Comparison of ENCODE assay signal across 10 mouse cellular contexts in genomic region chr17:7521127-7521526, GRCm38 (mm10).
A peak's percentile ranks its signal among the peaks of the same experiment; 100 is the strongest.
DNase-seq lines count a peak whose midpoint lies in the region; ATAC-seq and TF ChIP-seq lines count a peak whose summit lies in the region.
"Had no signal": no experiment of that assay in that cellular context is flagged by ENCODE, and none has a peak within 500 bp of the region (broad histone marks: within the 10 kb centered on the region; RNA-seq: fewer than 3 reads in every experiment).

No protein-coding gene starts in this region.

- H3K4me1 ChIP-seq in forebrain, embryonic 14.5 days (ENCODE audit: control insufficient read depth, insufficient read depth, low read length), result no peaks in the 10 kb centered on the region
- H3K4me1 ChIP-seq in forebrain, embryonic 12.5 days, result no peaks in the 10 kb centered on the region
- H3K4me1 ChIP-seq in kidney, embryonic 16.5 days (ENCODE audit: insufficient read depth, low read length), result no peaks in the 10 kb centered on the region
- H3K4me1 ChIP-seq in kidney, postnatal 0 days (replicated peaks; ENCODE audit: insufficient read depth, low read length), result no peaks in the 10 kb centered on the region
- no peaks in the 10 kb centered on the region for H3K4me1 ChIP-seq in midbrain, embryonic 10.5 days

- no peak overlapping the region for H3K4me3 ChIP-seq in forebrain, embryonic 14.5 days (ENCODE audit: low read depth, low read length)
- no peak overlapping the region for H3K4me3 ChIP-seq in forebrain, embryonic 12.5 days (replicated peaks)
- H3K4me3 ChIP-seq in kidney, embryonic 16.5 days (ENCODE audit: low read length), result no peak overlapping the region
- no peak overlapping the region for H3K4me3 ChIP-seq in kidney, postnatal 0 days (replicated peaks; ENCODE audit: low read depth, low read length)
- H3K4me3 ChIP-seq in midbrain, embryonic 10.5 days, result no peak overlapping the region

- peak; percentile 38 for DNase-seq in forebrain, embryonic 14.5 days (ENCODE audit: low spot score)
- no peak for DNase-seq in kidney, adult 8-10 months
- DNase-seq in brain, embryonic 18.5 days (ENCODE audit: low read depth, low spot score), result peak; percentile 14
- peak; percentile 49 for DNase-seq in kidney, postnatal 0 days (ENCODE audit: low spot score)
- DNase-seq in ovary, postnatal 10 days (ENCODE audit: low spot score), result no peak
- no peak for DNase-seq in midbrain, embryonic 10.5 days (ENCODE audit: low spot score)
- DNase-seq: adrenal gland, postnatal 36 days; lung, postnatal 10 days had no signal

- TF ChIP-seq CTCF in kidney, postnatal 0 days (IDR thresholded peaks at IDR 0.05; ENCODE audit: low read depth), result no peak

- H3K36me3 ChIP-seq in forebrain, embryonic 14.5 days (ENCODE audit: control insufficient read depth, insufficient read depth, low read length), result no peaks in the 10 kb centered on the region
- no peaks in the 10 kb centered on the region for H3K36me3 ChIP-seq in forebrain, embryonic 12.5 days (replicated peaks)
- no peaks in the 10 kb centered on the region for H3K36me3 ChIP-seq in kidney, embryonic 16.5 days (ENCODE audit: insufficient read depth, low read length)
- no peaks in the 10 kb centered on the region for H3K36me3 ChIP-seq in kidney, postnatal 0 days (ENCODE audit: insufficient read depth, low read length)
- H3K36me3 ChIP-seq in midbrain, embryonic 10.5 days, result no peaks in the 10 kb centered on the region

- H3K27me3 ChIP-seq in forebrain, embryonic 14.5 days (replicated peaks; ENCODE audit: control insufficient read depth, insufficient read depth, low read length), result no peaks in the 10 kb centered on the region
- H3K27me3 ChIP-seq in forebrain, embryonic 12.5 days, result no peaks in the 10 kb centered on the region
- H3K27me3 ChIP-seq in kidney, embryonic 16.5 days (ENCODE audit: insufficient read depth, low read length), result no peaks in the 10 kb centered on the region
- H3K27me3 ChIP-seq in kidney, postnatal 0 days (ENCODE audit: insufficient read depth, low read length), result no peaks in the 10 kb centered on the region
- H3K27me3 ChIP-seq in midbrain, embryonic 10.5 days (ENCODE audit: low read depth, poor library complexity, severe bottlenecking), result no peaks in the 10 kb centered on the region

- H3K9me3 ChIP-seq in forebrain, embryonic 14.5 days (replicated peaks; ENCODE audit: control insufficient read depth, low read length), result no peaks in the 10 kb centered on the region
- no peaks in the 10 kb centered on the region for H3K9me3 ChIP-seq in forebrain, embryonic 12.5 days
- H3K9me3 ChIP-seq in kidney, embryonic 16.5 days (ENCODE audit: low read length), result no peaks in the 10 kb centered on the region
- no peaks in the 10 kb centered on the region for H3K9me3 ChIP-seq in kidney, postnatal 0 days (replicated peaks; ENCODE audit: low read length)
- no peaks in the 10 kb centered on the region for H3K9me3 ChIP-seq in midbrain, embryonic 10.5 days (replicated peaks)

- H3K27ac ChIP-seq in forebrain, embryonic 14.5 days (ENCODE audit: low read depth, low read length), result no peak overlapping the region
- no peak overlapping the region for H3K27ac ChIP-seq in forebrain, embryonic 12.5 days
- H3K27ac ChIP-seq in kidney, embryonic 16.5 days (ENCODE audit: low read length), result peak overlapping the region; percentile 40
- H3K27ac ChIP-seq in kidney, postnatal 0 days, result peak overlapping the region; percentile 50; the same call in 1 of the 2 replicates
- no peak overlapping the region; the same call in 1 of the 2 replicates for H3K27ac ChIP-seq in midbrain, embryonic 10.5 days (replicated peaks)

- no peak for ATAC-seq in forebrain, embryonic 14.5 days
- ATAC-seq in forebrain, embryonic 12.5 days (ENCODE audit: low FRiP score), result no peak
- no peak for ATAC-seq in kidney, embryonic 16.5 days (ENCODE audit: low FRiP score, low TSS enrichment)
- ATAC-seq in kidney, postnatal 0 days (replicated peaks; ENCODE audit: low FRiP score, low read depth), result no peak

- WGBS in forebrain, embryonic 14.5 days, result 71% methylated on average over 10 of the region's 10 CpGs
- WGBS in forebrain, embryonic 12.5 days, result 75% methylated on average over 10 of the region's 10 CpGs
- WGBS in kidney, embryonic 16.5 days, result 52% methylated on average over 10 of the region's 10 CpGs
- 36% methylated on average over 10 of the region's 10 CpGs for WGBS in kidney, postnatal 0 days
- WGBS in midbrain, embryonic 10.5 days, result 81% methylated on average over 10 of the region's 10 CpGs

- no peak overlapping the region for H3K4me2 ChIP-seq in forebrain, embryonic 14.5 days (ENCODE audit: low read length)
- H3K4me2 ChIP-seq in forebrain, embryonic 12.5 days, result no peak overlapping the region
- H3K4me2 ChIP-seq in kidney, embryonic 16.5 days (replicated peaks; ENCODE audit: low read depth, low read length), result no peak overlapping the region
- no peak overlapping the region for H3K4me2 ChIP-seq in kidney, postnatal 0 days (ENCODE audit: low read length)

- H3K9ac ChIP-seq in forebrain, embryonic 14.5 days (ENCODE audit: low read length), result no peak overlapping the region
- H3K9ac ChIP-seq in forebrain, embryonic 12.5 days, result no peak overlapping the region
- no peak overlapping the region for H3K9ac ChIP-seq in kidney, embryonic 16.5 days (replicated peaks; ENCODE audit: low read length)
- no peak overlapping the region for H3K9ac ChIP-seq in kidney, postnatal 0 days (ENCODE audit: low read depth, low read length)

Comparison
In these comparisons a context has a peak if more than half of its experiments do, and no peak if none do; other contexts are left out.
1. DNase-seq: peak in forebrain, embryonic 14.5 days (single experiment), brain, embryonic 18.5 days (single experiment) and kidney, postnatal 0 days (single experiment); none in kidney, adult 8-10 months (0 of 2), ovary, postnatal 10 days (single experiment) and midbrain, embryonic 10.5 days (single experiment).
2. H3K27ac ChIP-seq: peak in kidney, embryonic 16.5 days (single experiment) and kidney, postnatal 0 days (single experiment); none in forebrain, embryonic 14.5 days (single experiment), forebrain, embryonic 12.5 days (single experiment) and midbrain, embryonic 10.5 days (single experiment).